Mouse (Mus musculus) erythroblast, adult 5-6 weeks (primary cell): ENCODE measurements around the gene Ttll3. TPM values are rescaled to one million over a fixed set of nuclear protein-coding genes. Genes with fewer than 3 reads are reported as not detected.

Source experiments
- ATAC-seq: replicated peaks from 2 replicates; pipeline ENCODE4 v1.8.0; 2016; ENCODE audit warnings: moderate number of reproducible peaks, mild to moderate bottlenecking, moderate TSS enrichment, inconsistent platforms; ENCODE audit not compliant: poor library complexity, low FRiP score, severe bottlenecking
- total RNA-seq, 2 experiments: library from RNA; stranded (forward) in 1 of 2; stranded (reverse) in 1 of 2; fragments of 150-400 nt in 1 of 2; fragments of 200-764, 138-1000 nt in 1 of 2; gene quantifications; 2 replicates each; pipeline versions ENCODE4 v1.2.3 to v1.2.4; 2015 to 2017; ENCODE audit warnings: low replicate concordance in 2 of 2

Ttll3 gene
- total RNA-seq, 2 experiments from 2014 or later = 2.3 TPM; not detected in 1

DNA sequence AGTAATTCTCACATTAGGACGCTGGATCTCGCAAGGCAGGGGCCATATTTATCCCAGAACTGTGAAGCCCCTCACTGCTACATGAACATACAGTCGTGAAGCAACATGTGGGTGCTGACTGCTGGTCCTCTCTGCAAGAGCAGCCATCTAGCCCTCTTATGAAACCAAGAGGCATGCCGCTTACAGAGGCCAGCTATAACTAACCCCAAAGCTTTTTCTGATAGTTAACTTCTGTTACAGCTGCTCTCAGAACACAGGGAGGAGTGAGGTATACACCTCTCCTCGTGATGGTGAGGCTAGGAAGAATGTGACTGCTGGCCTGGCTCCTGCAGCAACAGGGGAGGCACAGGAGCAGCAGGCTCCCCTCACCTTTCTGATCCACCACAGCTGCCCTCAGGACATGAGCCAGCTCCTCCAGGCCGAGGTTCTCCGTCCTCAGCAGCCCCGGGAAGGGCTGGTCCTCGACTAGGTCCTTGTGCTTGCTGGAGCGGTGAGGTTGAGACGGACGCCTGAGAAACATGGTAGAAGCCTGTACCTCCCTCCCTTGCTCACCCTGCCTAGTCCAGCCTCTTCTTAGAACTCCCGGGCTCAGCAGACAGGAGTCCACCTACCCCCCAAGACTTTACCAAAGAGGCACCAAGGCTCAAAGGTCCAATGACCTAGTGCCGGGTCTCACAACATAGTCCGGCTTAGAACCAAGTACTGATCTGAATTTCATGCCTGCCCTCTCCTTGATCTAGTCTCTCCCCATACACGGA is 29.6 kb downstream of the Ttll3 start:
- peak; percentile 62 for ATAC-seq

DNA sequence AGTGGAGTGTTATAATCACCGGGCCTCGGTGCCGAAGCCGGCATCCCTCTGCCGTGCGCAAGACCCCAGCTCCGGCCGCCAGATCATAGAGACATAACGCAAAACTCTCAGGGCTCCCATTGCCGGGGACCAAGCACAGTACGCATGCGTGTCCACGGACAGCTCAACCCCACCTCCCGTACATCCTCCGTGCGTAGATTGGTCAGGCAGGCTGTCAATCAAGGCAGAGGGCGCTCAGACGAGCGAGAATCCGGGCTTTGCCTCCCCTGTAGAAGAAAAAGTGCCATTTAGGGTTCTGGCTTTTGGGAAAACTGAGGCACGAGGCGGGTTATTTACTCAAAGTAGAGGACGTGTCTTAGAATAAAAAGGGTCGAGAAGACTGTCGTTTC is 30.1 kb downstream of the Ttll3 start, which contains the start of gene Rpusd3:
Gene Rpusd3 (minus strand): TSS at position 142 of the 389 bp plus-strand sequence.
- peak; percentile 96 for ATAC-seq

DNA sequence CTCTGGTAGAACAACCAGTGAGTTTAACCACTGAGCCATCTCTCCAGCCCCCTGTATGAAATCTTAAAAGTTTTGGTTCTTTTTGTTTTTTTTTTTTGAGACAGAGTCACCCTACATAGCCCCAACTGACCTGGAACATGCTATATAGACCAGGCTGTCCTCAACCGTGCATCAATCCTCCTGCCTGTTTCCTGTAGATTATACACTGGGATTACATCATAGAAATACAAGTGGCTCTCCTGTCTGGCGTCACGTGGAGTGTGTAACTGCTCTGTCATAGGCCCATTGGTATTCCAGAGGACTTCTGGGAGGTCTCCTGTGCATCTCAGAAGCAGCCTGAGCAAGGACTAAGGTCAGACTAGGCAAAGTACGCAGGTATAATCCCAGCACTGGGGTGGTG is 33.9 kb downstream of the Ttll3 start:
- no peak for ATAC-seq

DNA sequence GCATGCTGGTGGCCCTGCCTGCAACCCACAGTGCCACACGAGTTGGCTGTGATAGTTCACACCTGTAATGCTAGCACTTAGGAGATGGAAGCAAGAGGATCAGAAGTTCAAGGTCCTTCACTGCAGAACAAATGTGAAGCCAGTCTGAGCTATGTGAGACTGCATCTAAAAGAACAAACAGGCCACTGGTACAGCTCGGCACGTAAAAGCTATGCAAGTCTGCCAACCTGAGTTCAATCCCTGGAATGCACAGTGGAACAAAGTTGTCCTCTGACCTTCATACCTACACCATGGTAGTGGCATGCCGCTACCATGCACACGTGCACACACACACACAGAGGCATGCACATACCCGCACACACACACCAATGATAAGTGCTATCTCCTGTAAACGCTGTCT is 35.1 kb downstream of the Ttll3 start:
- ATAC-seq = no peak

DNA sequence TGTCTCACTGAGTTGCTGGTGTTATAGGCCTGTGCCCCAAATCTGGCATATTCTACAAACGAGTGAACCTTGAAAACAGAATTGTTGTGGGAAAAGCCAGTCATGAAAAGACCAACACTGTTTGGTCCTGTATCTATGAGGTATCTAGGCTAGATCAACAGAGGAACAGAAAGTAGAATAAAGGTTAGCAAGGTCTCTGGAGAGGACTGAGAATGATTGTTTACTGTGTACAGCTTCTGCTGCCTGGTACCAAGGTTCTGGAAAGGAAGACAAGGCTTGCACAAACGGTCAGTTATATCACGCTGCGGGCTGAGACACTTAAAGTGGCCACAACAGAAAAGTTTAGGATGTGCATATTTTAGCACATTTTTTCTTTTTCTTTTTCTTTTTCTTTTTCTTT is 37.6 kb downstream of the Ttll3 start:
- ATAC-seq = no peak

DNA sequence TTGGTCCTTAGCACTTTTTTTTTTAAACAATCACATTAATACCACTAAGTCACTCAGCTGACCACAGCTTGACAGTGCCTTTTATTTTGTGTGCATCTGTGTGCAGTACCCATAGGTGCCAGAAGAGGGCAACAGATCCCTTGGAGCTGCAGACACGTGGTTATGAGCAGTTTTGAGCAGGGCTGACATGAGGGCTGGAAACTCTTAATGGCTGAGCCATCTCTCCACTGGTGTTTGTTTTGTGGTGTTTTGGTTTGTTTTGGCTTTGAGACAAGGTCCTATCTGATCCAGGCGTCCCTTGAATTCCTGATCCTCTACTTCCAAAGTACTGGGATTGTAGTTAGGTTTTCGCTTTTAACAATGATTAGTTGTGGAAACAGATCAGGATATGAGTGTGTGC is 38.3 kb downstream of the Ttll3 start:
- ATAC-seq = peak; percentile 65

DNA sequence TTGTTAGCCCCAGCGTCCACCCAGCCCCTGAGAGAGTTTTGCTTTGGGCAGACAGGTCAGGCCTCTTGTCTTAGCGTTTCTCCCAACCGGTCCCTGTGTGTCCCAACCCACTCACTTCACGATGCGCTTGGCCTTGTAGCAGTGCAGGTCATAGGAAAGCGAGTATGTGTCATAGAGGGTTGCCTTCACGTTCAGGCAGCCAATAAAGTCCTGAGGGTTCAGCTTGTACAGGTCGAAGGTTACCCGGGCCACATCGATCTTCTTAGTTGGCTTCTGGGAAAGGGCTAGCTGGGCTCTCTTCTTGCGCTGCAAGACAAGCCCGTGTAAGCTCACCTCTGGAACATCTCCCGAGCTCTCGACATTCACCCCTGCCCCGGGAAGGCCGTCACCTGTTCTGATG is 38.9 kb downstream of the Ttll3 start:
- no peak for ATAC-seq

DNA sequence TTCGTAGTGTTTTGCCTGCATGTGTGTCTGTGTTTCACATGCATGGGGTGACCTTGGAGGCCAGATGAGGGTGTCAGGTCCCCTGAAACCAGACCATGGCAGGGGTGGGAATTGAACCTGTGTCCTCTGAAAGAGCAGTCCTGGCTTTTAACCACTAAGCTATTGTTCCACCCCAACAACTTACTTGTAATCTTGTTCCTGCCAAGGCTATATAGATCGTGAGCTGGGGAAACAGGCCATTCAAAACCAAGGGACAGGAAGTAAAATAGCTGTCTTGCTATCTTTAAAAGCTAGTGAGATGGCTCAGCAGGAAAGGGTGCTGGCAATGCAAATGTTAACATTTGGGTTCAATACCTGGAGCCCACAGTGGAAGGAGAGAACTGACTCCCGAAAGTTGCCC is 40.9 kb downstream of the Ttll3 start:
- no peak for ATAC-seq

DNA sequence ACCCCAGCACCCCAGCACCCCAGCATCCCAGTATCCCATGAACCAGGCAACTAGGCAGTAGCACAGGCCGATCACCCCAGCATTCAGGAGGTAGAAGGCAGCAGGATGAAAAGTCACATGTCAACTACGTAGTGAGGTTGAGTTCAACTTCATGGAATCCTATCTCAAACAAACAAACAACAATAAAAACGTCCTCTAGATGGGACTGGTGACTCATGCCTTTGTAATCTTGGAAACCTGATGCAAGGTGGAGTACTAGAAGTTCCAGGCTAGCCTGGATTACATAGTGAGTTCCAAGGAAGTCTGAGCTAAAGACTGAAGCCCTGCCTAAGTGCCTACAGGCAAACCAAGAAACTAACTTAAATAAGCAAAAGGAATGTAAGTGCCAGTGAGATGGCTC is 41.8 kb downstream of the Ttll3 start:
- no peak for ATAC-seq

DNA sequence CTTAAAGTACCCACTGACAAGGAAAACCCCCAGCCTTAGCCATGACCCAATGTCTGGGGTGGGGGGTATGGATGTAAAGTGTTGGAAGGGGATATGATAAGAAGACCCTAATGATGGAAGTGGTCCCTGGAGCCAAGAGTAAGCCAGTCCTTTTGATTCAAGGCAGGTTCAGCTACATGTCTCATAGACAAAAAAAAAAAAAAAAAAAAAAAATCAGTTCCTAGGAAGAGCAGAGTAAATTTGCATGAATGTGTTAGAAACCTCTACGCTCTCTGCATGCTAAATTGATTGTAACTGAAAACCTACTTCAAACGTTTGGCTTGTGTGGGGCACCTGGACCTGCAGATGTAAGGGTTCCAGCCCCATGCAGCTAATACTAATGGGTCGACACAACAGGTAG is 42.7 kb downstream of the Ttll3 start:
- no peak for ATAC-seq

DNA sequence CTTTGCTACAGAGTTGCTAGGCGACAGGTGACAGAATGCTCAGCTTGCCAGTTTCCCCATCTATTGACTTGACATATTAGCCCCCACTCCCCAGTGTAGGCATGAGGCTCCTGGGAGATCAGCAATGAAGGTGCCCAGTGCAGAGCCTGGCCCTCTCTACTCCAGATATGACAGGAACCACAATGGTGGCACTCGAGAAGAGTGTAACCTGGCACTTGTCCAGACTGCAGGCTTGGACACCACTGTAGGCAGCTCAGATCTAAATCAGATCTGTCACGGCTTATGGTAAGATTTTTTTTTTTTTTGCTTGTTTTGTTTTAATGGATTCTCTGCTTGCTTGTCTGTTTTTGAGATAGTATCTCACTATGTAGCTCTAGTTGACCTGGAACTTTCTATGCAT is 44.6 kb downstream of the Ttll3 start:
- ATAC-seq = no peak

DNA sequence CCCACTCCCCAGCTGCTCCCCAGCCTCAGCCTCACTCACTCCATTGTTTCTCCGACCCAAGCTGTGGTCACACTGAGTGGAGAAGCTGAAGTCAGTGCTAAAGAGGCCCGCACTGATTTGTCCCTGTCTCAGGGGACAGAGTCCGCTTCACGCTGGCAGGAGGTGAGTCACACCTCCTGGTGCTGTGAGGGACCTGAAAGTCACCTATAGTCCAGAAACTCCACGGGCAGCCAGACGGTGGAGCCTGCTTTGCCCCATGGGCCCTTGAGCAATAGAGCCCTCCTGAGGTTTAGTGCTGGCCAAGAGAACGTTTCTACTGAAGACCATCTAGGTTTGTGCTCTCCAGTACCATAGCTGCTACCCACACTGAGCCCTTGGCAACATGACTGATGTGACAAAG is 45.6 kb downstream of the Ttll3 start:
- no peak; the same call in 1 of the 2 replicates for ATAC-seq

DNA sequence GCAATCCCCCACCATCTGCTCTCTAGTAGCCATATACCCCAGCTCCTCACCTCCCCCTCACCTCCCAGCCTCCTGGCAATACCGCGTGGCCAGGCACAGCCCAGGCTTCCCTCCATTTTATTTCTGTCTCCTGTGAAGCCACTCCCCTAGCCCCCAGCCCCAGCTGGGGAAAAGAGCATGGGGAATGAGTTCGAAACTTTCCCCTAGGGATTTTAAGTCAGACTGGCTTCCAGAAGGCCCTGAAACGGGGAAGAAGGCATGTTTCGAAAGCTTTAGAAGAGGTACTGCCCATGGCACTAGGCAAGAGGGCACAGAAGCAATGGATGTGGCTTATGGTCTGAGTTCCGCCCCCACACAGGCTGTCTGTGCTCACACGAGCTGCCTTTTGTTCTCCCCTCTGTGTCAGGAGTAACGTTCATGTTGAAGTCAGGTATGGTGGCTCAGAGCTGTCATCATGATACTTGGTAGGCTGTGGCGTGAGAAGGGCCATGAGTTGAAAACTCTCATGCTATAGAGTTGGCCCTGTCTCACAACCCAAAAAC is 46.7 kb downstream of the Ttll3 start, which contains the start of gene Cidec:
Gene Cidec (minus strand): TSS at position 97 of the 542 bp plus-strand sequence.
- ATAC-seq = no peak

DNA sequence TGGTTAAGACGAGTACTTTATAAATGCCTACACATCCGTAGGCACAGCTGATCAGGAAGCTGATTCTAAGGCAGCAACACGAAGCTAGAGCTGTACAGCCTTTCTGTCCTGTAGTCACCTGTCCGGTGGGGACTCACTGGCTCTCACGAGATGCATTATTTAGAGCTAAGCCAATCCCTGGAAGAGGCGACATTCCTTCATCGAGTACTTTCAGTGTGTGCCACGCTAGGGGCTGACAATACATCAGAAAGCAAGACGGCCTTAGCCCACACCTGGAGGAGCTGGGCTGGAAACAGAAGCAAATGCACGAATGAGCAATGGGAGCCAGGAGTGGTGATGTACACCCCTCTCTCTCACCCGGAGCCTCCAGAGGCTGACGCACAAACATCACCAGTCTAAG is 48.1 kb downstream of the Ttll3 start:
- ATAC-seq = no peak

DNA sequence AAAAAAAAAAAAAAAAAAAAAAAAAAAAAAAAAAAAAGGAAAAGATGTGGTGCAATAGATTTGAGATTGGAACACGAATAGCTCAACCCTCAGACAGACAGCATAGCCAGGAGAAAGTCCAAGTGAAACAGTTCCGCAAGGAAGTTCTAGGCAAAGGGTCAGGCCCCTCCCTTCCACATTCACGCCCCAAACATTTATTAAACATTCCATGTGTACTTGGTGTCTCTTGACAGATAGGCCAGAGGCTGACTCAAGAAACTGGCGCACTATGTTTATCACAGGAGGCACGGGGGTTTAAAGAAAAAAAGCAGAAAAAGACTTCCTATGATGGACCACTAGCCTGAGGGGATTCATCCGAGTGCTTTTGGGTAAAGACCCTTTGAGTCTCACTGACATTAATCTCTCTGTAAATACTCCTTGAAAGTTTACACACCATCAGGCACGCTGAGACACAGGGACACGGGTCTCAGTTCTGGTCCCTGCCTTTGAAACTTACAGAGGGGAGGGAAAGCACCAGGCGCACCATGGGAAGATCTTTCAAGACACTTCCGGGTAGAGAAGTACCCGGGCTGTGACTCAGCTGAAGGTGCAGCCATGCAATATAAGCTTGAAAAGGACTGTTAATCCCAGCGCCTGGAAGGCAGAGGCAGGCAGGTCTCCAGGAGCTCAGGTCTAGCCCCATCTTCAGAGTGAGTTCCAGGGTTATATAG is 49.8 kb downstream of the Ttll3 start:
- ATAC-seq = no peak

DNA sequence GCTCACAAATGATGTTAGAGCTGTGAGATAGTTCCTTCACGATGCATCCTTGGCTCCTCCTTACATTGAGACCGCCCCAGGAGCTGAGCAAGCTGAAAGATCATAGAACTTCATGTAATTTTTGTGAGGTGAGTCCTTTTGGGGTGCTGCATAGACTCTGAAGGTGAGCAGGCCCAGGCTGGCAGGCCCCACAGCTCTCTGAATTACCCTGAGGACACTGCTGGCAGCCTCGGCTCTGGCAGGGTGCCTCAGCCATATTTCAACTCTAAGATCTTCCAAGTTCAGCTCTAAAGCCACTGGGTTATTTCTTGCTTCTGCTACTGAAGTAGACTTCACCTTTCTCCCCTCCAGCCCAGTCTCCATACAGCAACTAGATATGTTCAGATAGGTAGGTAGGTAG is 51.6 kb downstream of the Ttll3 start:
- no peak for ATAC-seq

DNA sequence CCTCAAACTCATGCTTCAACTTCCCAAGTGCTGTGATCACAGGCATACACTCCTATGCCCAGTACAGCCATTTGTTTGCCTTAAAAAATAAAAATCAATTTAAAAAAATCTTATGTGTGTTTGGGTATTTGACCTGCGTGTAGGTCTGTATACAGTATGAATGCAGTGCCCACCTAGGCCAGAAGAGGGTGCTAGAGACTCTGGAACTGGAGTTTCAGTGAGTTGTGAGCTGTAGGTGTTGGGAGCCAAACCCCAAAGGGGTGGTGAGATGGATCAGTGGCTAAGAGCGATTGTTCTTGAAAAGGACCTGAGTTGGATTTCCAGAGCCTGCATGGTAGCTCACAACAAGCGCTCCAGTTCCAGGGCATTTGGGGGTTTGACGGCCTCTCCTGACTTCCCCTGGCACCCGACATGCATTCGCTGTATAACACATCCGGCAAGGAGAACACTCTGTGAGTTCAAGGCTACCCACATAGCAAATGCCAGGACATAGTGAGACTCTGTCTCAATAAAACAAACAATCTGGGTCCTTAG is 52.2 kb downstream of the Ttll3 start:
- ATAC-seq = peak; percentile 68

DNA sequence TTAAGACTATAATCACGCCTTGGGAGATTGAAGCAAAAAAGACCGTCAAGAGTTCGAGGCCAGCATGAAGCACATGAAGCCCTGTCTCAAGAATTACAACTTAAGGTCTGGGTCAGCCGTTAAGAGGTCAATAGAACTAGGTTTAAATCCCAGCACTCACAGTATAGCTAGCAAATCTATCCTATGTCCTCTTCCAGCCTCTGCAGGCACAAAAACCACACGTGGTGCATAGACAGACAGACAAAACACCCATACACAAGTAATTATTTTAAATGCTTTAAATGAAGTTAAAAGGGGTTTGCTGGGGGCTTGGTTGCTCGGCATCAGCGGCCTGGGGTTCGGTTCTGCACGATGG is 53.0 kb downstream of the Ttll3 start:
- peak; percentile 40 for ATAC-seq

DNA sequence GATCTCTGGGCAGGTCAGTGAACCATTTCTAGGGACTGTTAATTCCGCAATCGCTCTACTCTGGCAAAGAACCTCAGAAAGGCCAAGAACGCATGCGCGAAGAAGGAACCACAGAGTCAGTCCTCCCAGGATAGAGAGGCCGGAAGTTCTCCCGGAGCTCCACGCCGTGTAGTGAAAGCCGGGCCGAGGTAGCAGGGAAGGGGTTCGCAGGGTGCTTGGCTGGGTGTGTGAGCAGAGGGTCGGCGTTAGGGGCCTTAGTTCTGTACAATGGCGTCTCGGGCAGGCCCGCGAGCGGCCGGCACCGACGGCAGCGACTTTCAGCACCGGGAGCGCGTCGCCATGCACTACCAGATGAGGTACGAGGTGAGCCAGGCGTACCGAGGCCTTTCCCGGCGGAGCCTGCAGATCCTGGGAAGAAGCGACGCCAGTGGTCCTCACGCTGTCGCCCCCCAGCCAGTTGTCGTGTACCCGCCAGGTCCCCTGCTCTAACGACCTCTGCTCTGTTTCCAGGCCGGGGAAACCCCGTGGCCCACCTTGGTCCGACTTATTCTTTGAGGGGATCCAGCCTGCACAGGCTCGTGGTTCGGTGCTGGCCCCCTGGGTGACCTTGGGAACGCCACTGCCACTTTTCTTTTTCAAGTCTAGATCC is 53.5 kb downstream of the Ttll3 start, which contains the start of gene Jagn1:
Gene Jagn1 (plus strand): TSS at position 128 of the 649 bp plus-strand sequence.
- ATAC-seq = peak; percentile 94

DNA sequence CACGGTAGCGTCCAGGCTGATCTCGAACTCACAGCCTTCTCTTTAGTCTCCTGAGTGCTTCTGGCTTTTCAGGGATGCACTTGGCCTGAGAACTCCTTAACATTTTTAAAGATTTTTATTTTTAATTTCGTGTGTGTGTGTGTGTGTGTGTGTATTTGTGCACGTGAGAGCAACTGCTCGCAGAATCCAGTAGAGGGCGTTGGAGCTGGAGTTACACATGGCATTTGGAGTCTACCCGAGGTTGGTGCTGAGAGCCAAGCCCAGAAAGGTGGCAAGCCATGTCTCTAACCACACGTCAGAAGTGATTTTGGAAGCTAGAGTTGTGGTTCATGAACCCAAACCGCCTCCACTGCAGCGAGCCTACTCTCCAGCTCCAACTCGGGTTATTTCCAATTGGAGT is 54.0 kb downstream of the Ttll3 start:
- no peak for ATAC-seq
